Mouse (Mus musculus) yolk sac, embryonic 10.5 days (tissue): ENCODE data around the gene Plbd2.

Experiments used
- DNase-seq: peaks from one replicate; pipeline ENCODE4 v3.0.0-alpha.2; 2017; ENCODE audit warnings: low spot score

Plbd2 gene

GRCm38 (mm10) chr5:120503144-120503795 is at the start of gene Plbd2:
Gene Plbd2, minus strand, starts transcription at chr5:120503625.
- peak; percentile 90 for DNase-seq

GRCm38 (mm10) chr5:120550673-120551072 is 47.2 kb upstream of the Plbd2 start:
- DNase-seq: no peak

GRCm38 (mm10) chr5:120550137-120550536 is 46.7 kb upstream of the Plbd2 start:
- peak; percentile 47 for DNase-seq

- no peak for DNase-seq
Measured at GRCm38 (mm10) chr5:120548236-120548850, 44.9 kb upstream of the Plbd2 start.

- DNase-seq: no peak
Measured at GRCm38 (mm10) chr5:120536632-120537031, 33.2 kb upstream of the Plbd2 start.

- DNase-seq: no peak
Measured at GRCm38 (mm10) chr5:120536046-120536445, 32.6 kb upstream of the Plbd2 start.

- DNase-seq: no peak
Measured at GRCm38 (mm10) chr5:120534686-120535075, 31.3 kb upstream of the Plbd2 start.

GRCm38 (mm10) chr5:120534071-120534685 is 30.8 kb upstream of the Plbd2 start:
- no peak for DNase-seq

GRCm38 (mm10) chr5:120531631-120532030 is 28.2 kb upstream of the Plbd2 start:
- DNase-seq: no peak

- DNase-seq: no peak
Measured at GRCm38 (mm10) chr5:120527296-120527964, 24.0 kb upstream of the Plbd2 start.

GRCm38 (mm10) chr5:120526311-120526710 is 22.9 kb upstream of the Plbd2 start:
- DNase-seq: no peak

GRCm38 (mm10) chr5:120525737-120526136 is 22.3 kb upstream of the Plbd2 start:
- no peak for DNase-seq

- no peak for DNase-seq
Measured at GRCm38 (mm10) chr5:120524736-120525135, 21.3 kb upstream of the Plbd2 start.

GRCm38 (mm10) chr5:120522649-120523048 is 19.2 kb upstream of the Plbd2 start:
- no peak for DNase-seq

- no peak for DNase-seq
Measured at GRCm38 (mm10) chr5:120517552-120517951, 14.1 kb upstream of the Plbd2 start.

GRCm38 (mm10) chr5:120516221-120516984 is 13.0 kb upstream of the Plbd2 start:
- no peak for DNase-seq

- no peak for DNase-seq
Measured at GRCm38 (mm10) chr5:120515451-120515850, 12.0 kb upstream of the Plbd2 start.

- DNase-seq: no peak
Measured at GRCm38 (mm10) chr5:120514754-120515153, 11.3 kb upstream of the Plbd2 start.

- no peak for DNase-seq
Measured at GRCm38 (mm10) chr5:120514031-120514677, 10.7 kb upstream of the Plbd2 start.

- DNase-seq: peak; percentile 87
Measured at GRCm38 (mm10) chr5:120512911-120513555, 9.6 kb upstream of the Plbd2 start.

GRCm38 (mm10) chr5:120511643-120512220 is 8.3 kb upstream of the Plbd2 start:
- peak; percentile 77 for DNase-seq
